Mouse (Mus musculus): ENCODE data around the gene Stxbp2. TPM values are rescaled to one million over a fixed set of nuclear protein-coding genes. Genes with fewer than 3 reads are reported as not detected.

Gene Stxbp2
- polyA plus RNA-seq (2012; rRNA removed) = 78.9 and 92.8 TPM in 2 replicates

GRCm38 (mm10) chr8:3630647-3631477, at the start of gene Stxbp2:
Gene Stxbp2 (plus strand): TSS chr8:3630955.

GRCm38 (mm10) chr8:3586993-3587390, 43.8 kb upstream of the Stxbp2 start, which contains the start of gene Camsap3:
Gene Camsap3 (plus strand): TSS chr8:3587293.

GRCm38 (mm10) chr8:3621199-3621970, 9.4 kb upstream of the Stxbp2 start, which contains the start of the genes Xab2 and Pet100:
Gene Xab2 (minus strand): TSS chr8:3621316.
Gene Pet100 (plus strand): TSS chr8:3621548.

GRCm38 (mm10) chr8:3625445-3625844, 5.3 kb upstream of the Stxbp2 start, which contains the start of gene Pcp2:
Gene Pcp2 (minus strand): TSS chr8:3625545.

GRCm38 (mm10) chr8:3655526-3655925, 24.8 kb downstream of the Stxbp2 start, which contains the start of gene Retn:
Gene Retn (plus strand): TSS chr8:3655770.

GRCm38 (mm10) chr8:3665507-3665906, 34.8 kb downstream of the Stxbp2 start, which contains the start of gene Mcemp1:
Gene Mcemp1 (plus strand): TSS chr8:3665754.

GRCm38 (mm10) chr8:3671980-3672491, 41.3 kb downstream of the Stxbp2 start, which contains the start of gene Fcor:
Gene Fcor (minus strand): TSS chr8:3672362.

GRCm38 (mm10) chr8:3676131-3676992, 45.6 kb downstream of the Stxbp2 start, which contains the start of gene Trappc5:
Gene Trappc5 (plus strand): TSS chr8:3676299.

Other genes with a start within 250 kb of the Stxbp2 start
- 5.3 and 6.6 TPM in 2 replicates for gene Arhgef18, start 237.9 kb upstream of the Stxbp2 start, polyA plus RNA-seq (2012; rRNA removed)
- gene Pex11g, start 163.3 kb upstream of the Stxbp2 start, polyA plus RNA-seq (2012; rRNA removed) = 10.3 and 11.4 TPM in 2 replicates
- gene Tex45, start 160.1 kb upstream of the Stxbp2 start, polyA plus RNA-seq (2012; rRNA removed) = not detected in 2 replicates
- 8.1 and 9.2 TPM in 2 replicates for gene Zfp358, start 137.8 kb upstream of the Stxbp2 start, polyA plus RNA-seq (2012; rRNA removed)
- 33.2 and 36.6 TPM in 2 replicates for gene Mcoln1, start 130.5 kb upstream of the Stxbp2 start, polyA plus RNA-seq (2012; rRNA removed)
- gene Pnpla6, start 115.6 kb upstream of the Stxbp2 start, polyA plus RNA-seq (2012; rRNA removed) = 9.6 and 10.9 TPM in 2 replicates
- 7.4 and 9.2 TPM in 2 replicates for gene C330021F23Rik, start 63.0 kb upstream of the Stxbp2 start, polyA plus RNA-seq (2012; rRNA removed)
- 7.4 and 9.1 TPM in 2 replicates for gene Camsap3, start 43.7 kb upstream of the Stxbp2 start, polyA plus RNA-seq (2012; rRNA removed)
- gene Xab2, start 9.6 kb upstream of the Stxbp2 start, polyA plus RNA-seq (2012; rRNA removed) = 20.2 and 22.1 TPM in 2 replicates
- gene Pet100, start 9.4 kb upstream of the Stxbp2 start, polyA plus RNA-seq (2012; rRNA removed) = 23.7 and 25.8 TPM in 2 replicates
- not detected in 2 replicates for gene Pcp2, start 5.4 kb upstream of the Stxbp2 start, polyA plus RNA-seq (2012; rRNA removed)
- 0.06 TPM in 1 of 2 replicates, not detected in the other for gene Retn, start 24.8 kb downstream of the Stxbp2 start, polyA plus RNA-seq (2012; rRNA removed)
- gene Mcemp1, start 34.8 kb downstream of the Stxbp2 start, polyA plus RNA-seq (2012; rRNA removed) = 12.0 and 17.8 TPM in 2 replicates
- 2.7 and 5.0 TPM in 2 replicates for gene Fcor, start 41.4 kb downstream of the Stxbp2 start, polyA plus RNA-seq (2012; rRNA removed)
- 15.3 and 16.1 TPM in 2 replicates for gene Trappc5, start 45.3 kb downstream of the Stxbp2 start, polyA plus RNA-seq (2012; rRNA removed)
- 0.01 and 0.02 TPM in 2 replicates for gene Fcer2a, start 63.2 kb downstream of the Stxbp2 start, polyA plus RNA-seq (2012; rRNA removed)
- gene Clec4g, start 89.7 kb downstream of the Stxbp2 start, polyA plus RNA-seq (2012; rRNA removed) = 19.1 and 23.2 TPM in 2 replicates
- 0.09 and 0.14 TPM in 2 replicates for gene Cd209a, start 118.0 kb downstream of the Stxbp2 start, polyA plus RNA-seq (2012; rRNA removed)
- gene Cd209e, start 223.4 kb downstream of the Stxbp2 start, polyA plus RNA-seq (2012; rRNA removed) = not detected in 2 replicates
- not detected in 2 replicates for gene Cd209d, start 247.6 kb downstream of the Stxbp2 start, polyA plus RNA-seq (2012; rRNA removed)

Measured in liver, embryonic 18 days (tissue).